Mouse (Mus musculus) neural tube, embryonic 12.5 days (tissue): ENCODE results near the gene Kncn. TPM values are rescaled to one million over a fixed set of nuclear protein-coding genes. Genes with fewer than 3 reads are reported as not detected.

Source experiments
- ATAC-seq: fragments of 200-750 bp; cut with Nextera tagmentation; 2 replicates; pipeline ENCODE4 v1.8.0; 2017; ENCODE audit warnings: low read depth, mild to moderate bottlenecking, moderate TSS enrichment, moderate library complexity; ENCODE audit not compliant: low FRiP score
- H3K27ac ChIP-seq: fragments of 300-500 bp; sonication (generic); 2 replicates; pipeline ENCODE4 v1.5.1; 2016
- H3K27me3 ChIP-seq: fragments of 300-500 bp; sonication (generic); replicated peaks from 2 replicates; pipeline ENCODE4 v1.6.1; 2016; ENCODE audit warnings: mild to moderate bottlenecking
- H3K36me3 ChIP-seq: fragments of 300-500 bp; sonication (generic); 2 replicates; pipeline ENCODE4 v1.6.1; 2016; ENCODE audit warnings: mild to moderate bottlenecking
- H3K4me1 ChIP-seq: fragments of 300-500 bp; sonication (generic); 2 replicates; pipeline ENCODE4 v1.6.1; 2016
- H3K4me2 ChIP-seq: fragments of 300-500 bp; sonication (generic); replicated peaks from 2 replicates; pipeline ENCODE4 v1.6.1; 2016; ENCODE audit warnings: mild to moderate bottlenecking
- H3K4me3 ChIP-seq: fragments of 300-500 bp; sonication (generic); 2 replicates; pipeline ENCODE4 v1.5.1; 2016
- H3K9ac ChIP-seq: fragments of 300-500 bp; sonication (generic); 2 replicates; pipeline ENCODE4 v1.6.1; 2016; ENCODE audit warnings: mild to moderate bottlenecking
- H3K9me3 ChIP-seq: fragments of 300-500 bp; sonication (generic); 2 replicates; pipeline ENCODE4 v1.6.1; 2016; ENCODE audit warnings: mild to moderate bottlenecking
- WGBS: fragments of 180-500 bp; shearing (Covaris S2); methylation state at CpG from one replicate; pipeline ENCODE4 v1.1.7; 2016; 5-methylcytosine and 5-hydroxymethylcytosine counted together
- polyA plus RNA-seq: library from polyadenylated mRNA; unstranded; fragments of >200 nt; fragmentation: Nextera tagmentation; extraction: Ambion mirVana; gene quantifications from 2 replicates; pipeline ENCODE4 v1.2.1, GENCODE M21; 2016

Gene Kncn
- polyA plus RNA-seq, 1 experiment from 2014 or later, result not detected

- Histone ChIP-seq H3K27me3 (no peaks in the 10 kb centered on the region), H3K36me3 (peaks cover 11% of the 10 kb centered on the region; the same call in 1 of the 2 replicates), H3K4me3 (no peak overlapping the region), H3K9ac (no peak overlapping the region), H3K9me3 (no peaks in the 10 kb centered on the region), H3K4me1 (peaks cover 14% of the 10 kb centered on the region), H3K27ac (no peak overlapping the region), H3K4me2 (no peak overlapping the region)
- ATAC-seq, result no peak
- WGBS, result 89% methylated on average over 6 of the region's 6 CpGs
Observed at GRCm38 (mm10) chr4:115851569-115851968, 32.6 kb upstream of the Kncn start.

GRCm38 (mm10) chr4:115855100-115855499, 29.1 kb upstream of the Kncn start:
- Histone ChIP-seq H3K4me2 (no peak overlapping the region), H3K27me3 (no peaks in the 10 kb centered on the region), H3K9ac (no peak overlapping the region), H3K36me3 (peaks cover 14% of the 10 kb centered on the region), H3K27ac (no peak overlapping the region), H3K4me3 (no peak overlapping the region), H3K9me3 (no peaks in the 10 kb centered on the region), H3K4me1 (peaks cover 16% of the 10 kb centered on the region)
- 47% methylated on average over 6 of the region's 6 CpGs for WGBS
- ATAC-seq, result no peak

- H3K9ac ChIP-seq, result no peak overlapping the region
- H3K27me3 ChIP-seq, result no peaks in the 10 kb centered on the region
- H3K4me2 ChIP-seq, result no peak overlapping the region
- 69% methylated on average over 4 of the region's 4 CpGs for WGBS
- no peak for ATAC-seq
- H3K4me3 ChIP-seq, result no peak overlapping the region
- no peaks in the 10 kb centered on the region for H3K9me3 ChIP-seq
- H3K4me1 ChIP-seq, result peaks cover 16% of the 10 kb centered on the region
- no peak overlapping the region for H3K27ac ChIP-seq
- peaks cover 16% of the 10 kb centered on the region for H3K36me3 ChIP-seq
Observed at GRCm38 (mm10) chr4:115855609-115856008, 28.6 kb upstream of the Kncn start.

- ATAC-seq, result no peak
- peaks cover 16% of the 10 kb centered on the region for H3K4me1 ChIP-seq
- H3K36me3 ChIP-seq, result peaks cover 19% of the 10 kb centered on the region
- no peaks in the 10 kb centered on the region for H3K9me3 ChIP-seq
- WGBS, result 57% methylated on average over 4 of the region's 4 CpGs
- no peak overlapping the region for H3K27ac ChIP-seq
- H3K27me3 ChIP-seq, result no peaks in the 10 kb centered on the region
- H3K4me2 ChIP-seq, result no peak overlapping the region
- H3K9ac ChIP-seq, result peak overlapping the region; percentile 29; the same call in 1 of the 2 replicates
- no peak overlapping the region for H3K4me3 ChIP-seq
Observed at GRCm38 (mm10) chr4:115856282-115856681, 27.9 kb upstream of the Kncn start.

GRCm38 (mm10) chr4:115857293-115857883, 26.8 kb upstream of the Kncn start:
- Histone ChIP-seq H3K4me2 (no peak overlapping the region), H3K4me1 (peaks cover 16% of the 10 kb centered on the region), H3K36me3 (peaks cover 22% of the 10 kb centered on the region), H3K4me3 (no peak overlapping the region), H3K27ac (no peak overlapping the region), H3K9me3 (no peaks in the 10 kb centered on the region), H3K27me3 (no peaks in the 10 kb centered on the region), H3K9ac (no peak overlapping the region)
- ATAC-seq, result no peak
- 84% methylated on average over 9 of the region's 9 CpGs for WGBS

GRCm38 (mm10) chr4:115863352-115863751, 20.8 kb upstream of the Kncn start:
- ATAC-seq, result no peak
- peaks cover 11% of the 10 kb centered on the region for H3K4me1 ChIP-seq

GRCm38 (mm10) chr4:115863880-115864279, 20.3 kb upstream of the Kncn start:
- H3K4me1 ChIP-seq, result peaks cover 11% of the 10 kb centered on the region
- no peaks in the 10 kb centered on the region for H3K9me3 ChIP-seq
- no peak overlapping the region for H3K4me2 ChIP-seq
- H3K27me3 ChIP-seq, result no peaks in the 10 kb centered on the region
- H3K36me3 ChIP-seq, result peaks cover 19% of the 10 kb centered on the region
- H3K27ac ChIP-seq, result no peak overlapping the region
- no peak overlapping the region for H3K4me3 ChIP-seq
- peak; percentile 75 for ATAC-seq
- 15% methylated on average over 10 of the region's 10 CpGs for WGBS
- H3K9ac ChIP-seq, result no peak overlapping the region

More at GRCm38 (mm10) chr4:115863352-115863751, 20.8 kb upstream of the Kncn start:
- no peaks in the 10 kb centered on the region for H3K9me3 ChIP-seq
- no peak overlapping the region for H3K27ac ChIP-seq
- no peak overlapping the region for H3K4me3 ChIP-seq
- no peak overlapping the region for H3K9ac ChIP-seq
- H3K4me2 ChIP-seq, result no peak overlapping the region
- no peaks in the 10 kb centered on the region for H3K27me3 ChIP-seq
- peaks cover 20% of the 10 kb centered on the region for H3K36me3 ChIP-seq
- 36% methylated on average over 7 of the region's 7 CpGs for WGBS

GRCm38 (mm10) chr4:115869512-115870210, 14.5 kb upstream of the Kncn start:
- WGBS, result 20% methylated on average over 16 of the region's 16 CpGs
- ATAC-seq, result no peak
- no peak overlapping the region for H3K9ac ChIP-seq
- H3K27me3 ChIP-seq, result no peaks in the 10 kb centered on the region
- H3K9me3 ChIP-seq, result no peaks in the 10 kb centered on the region
- H3K36me3 ChIP-seq, result peaks cover 17% of the 10 kb centered on the region
- H3K27ac ChIP-seq, result no peak overlapping the region
- H3K4me3 ChIP-seq, result no peak overlapping the region
- H3K4me1 ChIP-seq, result peaks cover 11% of the 10 kb centered on the region; the same call in 1 of the 2 replicates
- H3K4me2 ChIP-seq, result no peak overlapping the region

GRCm38 (mm10) chr4:115873231-115873630, 11.0 kb upstream of the Kncn start:
- H3K9ac ChIP-seq, result no peak overlapping the region
- peaks cover 23% of the 10 kb centered on the region for H3K4me1 ChIP-seq
- no peaks in the 10 kb centered on the region for H3K9me3 ChIP-seq
- H3K4me3 ChIP-seq, result no peak overlapping the region
- H3K36me3 ChIP-seq, result peaks cover 25% of the 10 kb centered on the region
- 82% methylated on average over 3 of the region's 3 CpGs for WGBS
- no peaks in the 10 kb centered on the region; the same call in 1 of the 2 replicates for H3K27me3 ChIP-seq
- no peak overlapping the region for H3K27ac ChIP-seq
- no peak for ATAC-seq
- H3K4me2 ChIP-seq, result no peak overlapping the region

GRCm38 (mm10) chr4:115878216-115878678, 6.0 kb upstream of the Kncn start:
- ATAC-seq, result peak; percentile 48
- Histone ChIP-seq H3K9me3 (no peaks in the 10 kb centered on the region), H3K4me1 (peaks cover 43% of the 10 kb centered on the region), H3K9ac (peak overlapping the region; percentile 14; the same call in 1 of the 2 replicates), H3K4me3 (no peak overlapping the region), H3K27me3 (no peaks in the 10 kb centered on the region; the same call in 1 of the 2 replicates), H3K4me2 (peak overlapping the region; percentile 48), H3K27ac (no peak overlapping the region; the same call in 1 of the 2 replicates), H3K36me3 (peaks cover 22% of the 10 kb centered on the region)
- 2% methylated on average over 11 of the region's 11 CpGs for WGBS

- no peak overlapping the region for H3K27ac ChIP-seq
- no peaks in the 10 kb centered on the region; the same call in 1 of the 2 replicates for H3K27me3 ChIP-seq
- peaks cover 43% of the 10 kb centered on the region for H3K4me1 ChIP-seq
- H3K9ac ChIP-seq, result no peak overlapping the region
- no peaks in the 10 kb centered on the region for H3K9me3 ChIP-seq
- no peak for ATAC-seq
- H3K4me2 ChIP-seq, result peak overlapping the region; percentile 48
- no peak overlapping the region for H3K4me3 ChIP-seq
- WGBS, result 39% methylated on average over 9 of the region's 9 CpGs
- peaks cover 17% of the 10 kb centered on the region for H3K36me3 ChIP-seq
Observed at GRCm38 (mm10) chr4:115878828-115879227, 5.4 kb upstream of the Kncn start.

GRCm38 (mm10) chr4:115881183-115881582, 3.0 kb upstream of the Kncn start:
- Histone ChIP-seq H3K4me2 (0 out of 2 replicates have a peak overlapping the region, but pooled peaks have one; percentile 2), H3K4me3 (no peak overlapping the region), H3K4me1 (peaks cover 43% of the 10 kb centered on the region), H3K27me3 (no peaks in the 10 kb centered on the region; the same call in 1 of the 2 replicates), H3K9me3 (no peaks in the 10 kb centered on the region), H3K36me3 (no peaks in the 10 kb centered on the region), H3K27ac (no peak overlapping the region), H3K9ac (no peak overlapping the region)
- WGBS, result 5% methylated on average over 1 of the region's 1 CpGs
- 0 out of 2 replicates have a peak, but pooled peaks have one; percentile 6 for ATAC-seq
